Mouse (Mus musculus) olfactory bulb, adult 2 months (tissue): Measurements from ENCODE around the gene Myo1a.

Experiments
- CTCF ChIP-seq: fragments of 200-500 bp; IDR thresholded peaks from 2 replicates; pipeline ENCODE4 v1.5.1; 2012; ENCODE audit warnings: low read depth, mild to moderate bottlenecking, low read length, moderate library complexity; ENCODE audit not compliant: insufficient read depth
- POLR2A ChIP-seq: fragments of 200-500 bp; IDR thresholded peaks from 2 replicates; pipeline ENCODE4 v1.6.1; 2012; ENCODE audit warnings: mild to moderate bottlenecking, low read depth, low read length, moderate library complexity; ENCODE audit not compliant: insufficient read depth

GRCm38 (mm10) chr10:127698966-127699365 lies 6.0 kb upstream of the Myo1a start:
- no peak for TF ChIP-seq CTCF
- no peak for TF ChIP-seq POLR2A
